Mouse (Mus musculus) cerebellum, adult 2 months (tissue): ENCODE results near the gene Rbm7. TPM values are rescaled to one million over a fixed set of nuclear protein-coding genes. Genes with fewer than 3 reads are reported as not detected.

Experiments
- DNase-seq, 2 experiments: peaks; one replicate each; pipeline ENCODE4 v3.0.0; 2021
- H3K27ac ChIP-seq: fragments of 200-500 bp; 2 replicates; pipeline ENCODE4 v1.5.1; 2012; ENCODE audit warnings: low read length, control low read depth, inconsistent platforms; ENCODE audit not compliant: insufficient read depth
- H3K27me3 ChIP-seq: fragments of 200-500 bp; 2 replicates; pipeline ENCODE4 v1.6.1; 2012; ENCODE audit warnings: inconsistent platforms, mild to moderate bottlenecking, low read length, moderate library complexity; ENCODE audit not compliant: control insufficient read depth, insufficient read depth
- H3K4me1 ChIP-seq: fragments of 200-500 bp; 2 replicates; pipeline ENCODE4 v1.6.1; 2011; ENCODE audit warnings: low read length; ENCODE audit not compliant: control insufficient read depth, insufficient read depth
- H3K4me3 ChIP-seq: fragments of 200-500 bp; replicated peaks from 2 replicates; pipeline ENCODE3; 2011; ENCODE audit warnings: mild to moderate bottlenecking, low read depth, low read length, control low read depth; ENCODE audit not compliant: insufficient read depth
- CTCF ChIP-seq: fragments of 200-500 bp; IDR thresholded peaks from 2 replicates; pipeline ENCODE4 v1.5.1; 2011; ENCODE audit warnings: low read depth, mild to moderate bottlenecking, control low read depth, low read length, moderate library complexity, borderline replicate concordance; ENCODE audit not compliant: insufficient read depth
- POLR2A ChIP-seq: fragments of 200-500 bp; IDR thresholded peaks from 2 replicates; pipeline ENCODE4 v1.6.1; 2011; ENCODE audit warnings: low read length, control low read depth, borderline replicate concordance; ENCODE audit not compliant: insufficient read depth
- WGBS: fragments of 180-500 bp; shearing (Covaris S2); methylation state at CpG from one replicate; pipeline ENCODE4 v1.1.7; 2018; 5-methylcytosine and 5-hydroxymethylcytosine counted together
- polyA plus RNA-seq: library from polyadenylated mRNA; depleted of rRNA; stranded (reverse); fragments of >200 nt; gene quantifications from 2 replicates; pipeline ENCODE4 v1.2.3, GENCODE M21; 2012; rRNA removed

Gene Rbm7
- polyA plus RNA-seq, 1 experiment = 32.4 TPM

- WGBS = 93% methylated on average over 8 of the region's 8 CpGs
Observed at GRCm38 (mm10) chr9:48460720-48461119, 34.4 kb downstream of the Rbm7 start.

GRCm38 (mm10) chr9:48459391-48459790, 35.7 kb downstream of the Rbm7 start:
- Histone ChIP-seq H3K27me3 (no peaks in the 10 kb centered on the region), H3K4me3 (no peak overlapping the region), H3K27ac (no peak overlapping the region), H3K4me1 (no peaks in the 10 kb centered on the region)
- WGBS = 89% methylated on average over 5 of the region's 5 CpGs
- no peak for DNase-seq
- TF ChIP-seq CTCF (no peak), POLR2A (no peak)

More at GRCm38 (mm10) chr9:48460720-48461119, 34.4 kb downstream of the Rbm7 start:
- TF ChIP-seq POLR2A (no peak), CTCF (no peak)
- no peaks in the 10 kb centered on the region for H3K27me3 ChIP-seq
- no peak for DNase-seq
- H3K4me1 ChIP-seq = no peaks in the 10 kb centered on the region
- H3K4me3 ChIP-seq = no peak overlapping the region
- no peak overlapping the region for H3K27ac ChIP-seq

- TF ChIP-seq CTCF (no peak), POLR2A (no peak)
- no peak for DNase-seq
- 71% methylated on average over 3 of the region's 3 CpGs for WGBS
- H3K27me3 ChIP-seq = no peaks in the 10 kb centered on the region
- H3K4me1 ChIP-seq = no peaks in the 10 kb centered on the region
- no peak overlapping the region for H3K4me3 ChIP-seq
- H3K27ac ChIP-seq = no peak overlapping the region
Observed at GRCm38 (mm10) chr9:48458879-48459278, 36.2 kb downstream of the Rbm7 start.

GRCm38 (mm10) chr9:48455961-48456360, 39.1 kb downstream of the Rbm7 start:
- TF ChIP-seq CTCF = no peak
- TF ChIP-seq POLR2A = no peak
- no peak for DNase-seq
- Histone ChIP-seq H3K4me1 (no peaks in the 10 kb centered on the region), H3K27me3 (no peaks in the 10 kb centered on the region), H3K4me3 (no peak overlapping the region), H3K27ac (no peak overlapping the region)
- WGBS = 78% methylated on average over 3 of the region's 3 CpGs

GRCm38 (mm10) chr9:48450066-48450465, 45.0 kb downstream of the Rbm7 start:
- Histone ChIP-seq H3K4me1 (no peaks in the 10 kb centered on the region), H3K27me3 (no peaks in the 10 kb centered on the region), H3K4me3 (no peak overlapping the region), H3K27ac (no peak overlapping the region)
- DNase-seq = no peak
- WGBS = 91% methylated on average over 17 of the region's 17 CpGs
- TF ChIP-seq CTCF (no peak), POLR2A (no peak)

GRCm38 (mm10) chr9:48447783-48448209, 47.3 kb downstream of the Rbm7 start:
- H3K4me1 ChIP-seq = no peaks in the 10 kb centered on the region
- 32% methylated on average over 5 of the region's 5 CpGs for WGBS
- no peak overlapping the region for H3K4me3 ChIP-seq
- H3K27me3 ChIP-seq = no peaks in the 10 kb centered on the region
- TF ChIP-seq CTCF (peak; percentile 25; the same call in 1 of the 2 replicates), POLR2A (no peak)
- no peak overlapping the region for H3K27ac ChIP-seq
- DNase-seq = no peak

GRCm38 (mm10) chr9:48444821-48445220, 50.3 kb downstream of the Rbm7 start:
- H3K27ac ChIP-seq = no peak overlapping the region
- WGBS = 79% methylated on average over 2 of the region's 2 CpGs
- no peaks in the 10 kb centered on the region for H3K4me1 ChIP-seq
- TF ChIP-seq POLR2A (no peak), CTCF (no peak)
- no peak for DNase-seq
- H3K4me3 ChIP-seq = no peak overlapping the region
- H3K27me3 ChIP-seq = no peaks in the 10 kb centered on the region

GRCm38 (mm10) chr9:48443873-48444272, 51.2 kb downstream of the Rbm7 start:
- H3K4me1 ChIP-seq = no peaks in the 10 kb centered on the region
- no peak for DNase-seq
- H3K27me3 ChIP-seq = no peaks in the 10 kb centered on the region
- WGBS = 83% methylated on average over 1 of the region's 1 CpGs
- TF ChIP-seq POLR2A (no peak), CTCF (no peak)
- H3K27ac ChIP-seq = no peak overlapping the region
- no peak overlapping the region for H3K4me3 ChIP-seq

Other genes starting within 250 kb of the Rbm7 start
- gene Nxpe2, start 141.8 kb downstream of the Rbm7 start, polyA plus RNA-seq = 1.1 and 1.3 TPM in 2 replicates
- gene Rexo2, start 14.7 kb downstream of the Rbm7 start, polyA plus RNA-seq = 147 and 153 TPM in 2 replicates
- 16.1 and 16.2 TPM in 2 replicates for gene Gm5617, start 143 bp upstream of the Rbm7 start, polyA plus RNA-seq
- gene Nnmt, start 109.9 kb upstream of the Rbm7 start, polyA plus RNA-seq = 0.10 and 0.14 TPM in 2 replicates